27 mouse cellular contexts compared by ENCODE assay signal in genomic region chr2:31210144-31210847, GRCm38 (mm10). TPM values are rescaled to one million over a fixed set of nuclear protein-coding genes. Genes with fewer than 3 reads are reported as not detected.
DNase-seq lines count a peak whose midpoint lies in the region; ATAC-seq and TF ChIP-seq lines count a peak whose summit lies in the region.
"Had no signal": no experiment of that assay in that cellular context is flagged by ENCODE, and none has a peak within 500 bp of the region (broad histone marks: within the 10 kb centered on the region; RNA-seq: fewer than 3 reads in every experiment).

No protein-coding gene starts in this region.

- WGBS in heart, embryonic 11.5 days (ENCODE audit: insufficient replicate concordance) = 54% methylated on average over 11 of the region's 11 CpGs
- 40% methylated on average over 11 of the region's 11 CpGs for WGBS in heart, postnatal 0 days
- WGBS in midbrain, embryonic 14.5 days = 15% methylated on average over 11 of the region's 11 CpGs
- WGBS in kidney, adult 2 months = 80% methylated on average over 11 of the region's 11 CpGs

- no peak for TF ChIP-seq CTCF in heart, postnatal 0 days (IDR thresholded peaks at IDR 0.05; ENCODE audit: low read depth)
- no peak for TF ChIP-seq CTCF in kidney, adult 2 months (conservative IDR thresholded peaks at IDR 0.05; ENCODE audit: insufficient read depth, insufficient read length, low read depth, low read length)

- H3K36me3 ChIP-seq in heart, embryonic 11.5 days (ENCODE audit: control insufficient read depth, insufficient read depth, low read length) = peaks cover 10% of the 10 kb centered on the region
- peaks cover 27% of the 10 kb centered on the region; the same call in 1 of the 2 replicates for H3K36me3 ChIP-seq in heart, postnatal 0 days (replicated peaks; ENCODE audit: control insufficient read depth, insufficient read depth, low read length)
- peaks cover 45% of the 10 kb centered on the region for H3K36me3 ChIP-seq in midbrain, embryonic 14.5 days (ENCODE audit: control insufficient read depth, insufficient read depth, low read length)
- H3K36me3 ChIP-seq in kidney, adult 2 months (ENCODE audit: control insufficient read depth, insufficient read depth, low read length) = no peaks in the 10 kb centered on the region; the same call in 1 of the 2 replicates

- DNase-seq in heart, adult 9 months (ENCODE audit: low spot score in 2 of 2) = no peak
- DNase-seq in heart, postnatal 0 days (ENCODE audit: low spot score) = no peak
- DNase-seq in heart, adult 18-20 months = no peak
- peak; percentile 61 for DNase-seq in midbrain, embryonic 14.5 days
- no peak for DNase-seq in adrenal gland, postnatal 4 days (ENCODE audit: low spot score in 2 of 2)
- DNase-seq in kidney, adult 2 months = no peak
- DNase-seq: cerebellum, adult 8-10 months; embryo, embryonic 11 days; gastrocnemius, postnatal 10 days; layer of hippocampus, adult 9-11 months; left cerebral cortex, postnatal 4 days; retina, postnatal 1 day; right cerebral cortex, postnatal 25 days; spleen, adult 18-20 months had no signal

- peak overlapping the region; percentile 93 for H3K27ac ChIP-seq in heart, embryonic 11.5 days (ENCODE audit: low read depth, low read length)
- H3K27ac ChIP-seq in heart, postnatal 0 days (ENCODE audit: low read depth) = peak overlapping the region; percentile 87
- peak overlapping the region; percentile 61 for H3K27ac ChIP-seq in midbrain, embryonic 14.5 days (replicated peaks; ENCODE audit: low read depth, low read length)
- no peak overlapping the region for H3K27ac ChIP-seq in kidney, adult 2 months (ENCODE audit: insufficient read depth, low read depth, low read length)
- H3K27ac ChIP-seq: embryonic facial prominence, embryonic 13.5 days; forebrain, embryonic 13.5 days; hindbrain, embryonic 12.5 days; kidney, embryonic 15.5 days; left cerebral cortex, adult 2 months; limb, embryonic 15.5 days; liver, embryonic 14.5 days; lung, embryonic 15.5 days; neural tube, embryonic 12.5 days had no signal

- peak; percentile 50; the same call in 1 of the 2 replicates for ATAC-seq in heart, embryonic 11.5 days (replicated peaks; ENCODE audit: insufficient number of reproducible peaks, low FRiP score, low TSS enrichment)
- ATAC-seq in heart, postnatal 0 days (ENCODE audit: insufficient read depth, low read depth) = peak; percentile 15; the same call in 1 of the 2 replicates
- no peak for ATAC-seq in midbrain, embryonic 14.5 days (ENCODE audit: low FRiP score, low TSS enrichment)
- ATAC-seq: CD4-positive, CD25-positive, alpha-beta regulatory T cell, adult 4 months; forebrain, embryonic 13.5 days had no signal

- H3K4me1 ChIP-seq in heart, embryonic 11.5 days (ENCODE audit: control insufficient read depth, insufficient read depth, low read length) = peaks cover 85% of the 10 kb centered on the region
- peaks cover 16% of the 10 kb centered on the region for H3K4me1 ChIP-seq in heart, postnatal 0 days (ENCODE audit: control insufficient read depth, insufficient read depth)
- H3K4me1 ChIP-seq in midbrain, embryonic 14.5 days (ENCODE audit: control insufficient read depth, insufficient read depth, low read length) = peaks cover 16% of the 10 kb centered on the region; the same call in 1 of the 2 replicates
- H3K4me1 ChIP-seq in kidney, adult 2 months (ENCODE audit: control insufficient read depth, insufficient read depth, low read length) = no peaks in the 10 kb centered on the region
- H3K4me1 ChIP-seq: lung, embryonic 15.5 days had no signal

- peak overlapping the region; percentile 24 for H3K9ac ChIP-seq in heart, embryonic 11.5 days (ENCODE audit: low read depth, low read length)
- 0 out of 2 replicates have a peak overlapping the region, but pooled peaks have one; percentile 21 for H3K9ac ChIP-seq in heart, postnatal 0 days (replicated peaks; ENCODE audit: low read depth, low read length)
- H3K9ac ChIP-seq in midbrain, embryonic 14.5 days (replicated peaks; ENCODE audit: low read length) = no peak overlapping the region
- H3K9ac ChIP-seq: embryonic facial prominence, embryonic 13.5 days; forebrain, embryonic 13.5 days; hindbrain, embryonic 12.5 days; kidney, embryonic 15.5 days; limb, embryonic 15.5 days; liver, embryonic 14.5 days; lung, embryonic 15.5 days; neural tube, embryonic 12.5 days had no signal

- H3K9me3 ChIP-seq in heart, embryonic 11.5 days (replicated peaks; ENCODE audit: control insufficient read depth, low read length) = no peaks in the 10 kb centered on the region
- no peaks in the 10 kb centered on the region for H3K9me3 ChIP-seq in heart, postnatal 0 days (replicated peaks; ENCODE audit: control insufficient read depth, low read length)
- H3K9me3 ChIP-seq in midbrain, embryonic 14.5 days (ENCODE audit: control insufficient read depth, low read length) = no peaks in the 10 kb centered on the region
- H3K9me3 ChIP-seq: embryonic facial prominence, embryonic 13.5 days; forebrain, embryonic 13.5 days; hindbrain, embryonic 12.5 days; kidney, embryonic 15.5 days; limb, embryonic 15.5 days; lung, embryonic 15.5 days; megakaryocyte, embryonic 14.5 days; neural tube, embryonic 12.5 days had no signal

- no peaks in the 10 kb centered on the region for H3K27me3 ChIP-seq in heart, embryonic 11.5 days (ENCODE audit: control insufficient read depth, insufficient read depth, low read length)
- no peaks in the 10 kb centered on the region for H3K27me3 ChIP-seq in heart, postnatal 0 days (ENCODE audit: control insufficient read depth, insufficient read depth, low read length)
- no peaks in the 10 kb centered on the region for H3K27me3 ChIP-seq in midbrain, embryonic 14.5 days (ENCODE audit: control insufficient read depth, insufficient read depth, low read length)
- no peaks in the 10 kb centered on the region for H3K27me3 ChIP-seq in kidney, adult 2 months (replicated peaks; ENCODE audit: control insufficient read depth, insufficient read depth, low read length)
- H3K27me3 ChIP-seq: embryonic facial prominence, embryonic 13.5 days; forebrain, embryonic 13.5 days; hindbrain, embryonic 12.5 days; kidney, embryonic 15.5 days; limb, embryonic 15.5 days; lung, embryonic 15.5 days; megakaryocyte, embryonic 14.5 days; neural tube, embryonic 12.5 days had no signal

- H3K4me2 ChIP-seq in heart, embryonic 11.5 days = peak overlapping the region; percentile 46
- H3K4me2 ChIP-seq in heart, postnatal 0 days (ENCODE audit: low read depth, low read length) = peak overlapping the region; percentile 44
- H3K4me2 ChIP-seq in midbrain, embryonic 14.5 days (ENCODE audit: low read length) = no peak overlapping the region
- H3K4me2 ChIP-seq: embryonic facial prominence, embryonic 13.5 days; forebrain, embryonic 13.5 days; hindbrain, embryonic 12.5 days; kidney, embryonic 15.5 days; limb, embryonic 15.5 days; lung, embryonic 15.5 days; neural tube, embryonic 12.5 days had no signal

- TF ChIP-seq POLR2A in kidney, adult 2 months (IDR thresholded peaks at IDR 0.05; ENCODE audit: low read depth, low read length) = no peak

- H3K4me3 ChIP-seq in heart, embryonic 11.5 days (ENCODE audit: low read depth, low read length) = peak overlapping the region; percentile 19; the same call in 1 of the 2 replicates
- H3K4me3 ChIP-seq in heart, postnatal 0 days (ENCODE audit: low read depth, low read length) = no peak overlapping the region
- H3K4me3 ChIP-seq in midbrain, embryonic 14.5 days (replicated peaks; ENCODE audit: low read depth, low read length) = no peak overlapping the region
- H3K4me3 ChIP-seq in kidney, adult 2 months (ENCODE audit: insufficient read depth, low read depth, low read length) = no peak overlapping the region
- H3K4me3 ChIP-seq: embryonic facial prominence, embryonic 13.5 days; erythroblast, embryonic 14.5 days; forebrain, embryonic 13.5 days; hindbrain, embryonic 12.5 days; kidney, embryonic 15.5 days; left cerebral cortex, adult 2 months; limb, embryonic 15.5 days; lung, embryonic 15.5 days; megakaryocyte, embryonic 14.5 days; neural tube, embryonic 12.5 days had no signal

- TF ChIP-seq EP300 in heart, postnatal 0 days (IDR thresholded peaks at IDR 0.05; ENCODE audit: low read depth) = no peak

RNA-seq across cellular contexts. Expression of gene Ncs1, which starts 35.3 kb away (rescaled TPM):
- polyA plus RNA-seq in heart, embryonic 11.5 days (2014; fragmentation: Nextera tagmentation; extraction: Ambion mirVana) = 42.8 and 46.5 TPM in 2 replicates
- total RNA-seq in heart, postnatal 0 days (2014; rRNA removed; ENCODE audit: low replicate concordance) = 24.9 and 31.4 TPM in 2 replicates
- polyA plus RNA-seq in heart, postnatal 0 days (2015; fragmentation: Nextera tagmentation; extraction: Ambion mirVana) = 17.7 and 18.6 TPM in 2 replicates
- 10 to 100 TPM; 12.2 to 12.7 TPM for total RNA-seq in heart, adult 18-20 months (2021)
- polyA plus RNA-seq in midbrain, embryonic 14.5 days (2014; fragmentation: Nextera tagmentation; extraction: Ambion mirVana) = 167 and 185 TPM in 2 replicates
- 10 to 100 TPM in 1 of 2 experiments, 1 to 10 TPM in 1; 8.0 to 15.4 TPM for total RNA-seq in adrenal gland, postnatal 4 days (2021)
- 3.5 and 3.9 TPM in 2 replicates for polyA plus RNA-seq in kidney, adult 2 months (2012; rRNA removed)
- polyA plus RNA-seq: erythroblast, embryonic 14.5 days had no signal

RNA-seq across cellular contexts. Expression of gene Gpr107, which starts 58.2 kb away (rescaled TPM):
- polyA plus RNA-seq in heart, embryonic 11.5 days (2014; fragmentation: Nextera tagmentation; extraction: Ambion mirVana) = 30.4 and 33.8 TPM in 2 replicates
- total RNA-seq in heart, postnatal 0 days (2014; rRNA removed; ENCODE audit: low replicate concordance) = 42.2 and 69.4 TPM in 2 replicates
- polyA plus RNA-seq in heart, postnatal 0 days (2015; fragmentation: Nextera tagmentation; extraction: Ambion mirVana) = 19.1 and 20.3 TPM in 2 replicates
- 10 to 100 TPM; 26.2 to 27.4 TPM for total RNA-seq in heart, adult 18-20 months (2021)
- polyA plus RNA-seq in midbrain, embryonic 14.5 days (2014; fragmentation: Nextera tagmentation; extraction: Ambion mirVana) = 25.5 and 25.6 TPM in 2 replicates
- total RNA-seq in adrenal gland, postnatal 4 days (2021) = 10 to 100 TPM; 62.8 to 68.3 TPM
- 22.2 and 22.8 TPM in 2 replicates for polyA plus RNA-seq in kidney, adult 2 months (2012; rRNA removed)
